In genomic region chr4:62983556-62983955, GRCm38 (mm10) we compare ENCODE assay signal across 16 mouse cellular contexts.
"Had no signal": no experiment of that assay in that cellular context is flagged by ENCODE, and none has a peak within 500 bp of the region (broad histone marks: within the 10 kb centered on the region; RNA-seq: fewer than 3 reads in every experiment).

No protein-coding gene starts in this region.

- H3K4me1 ChIP-seq: liver, embryonic 13.5 days had no signal

- H3K4me2 ChIP-seq: limb, embryonic 12.5 days; limb, embryonic 15.5 days; liver, embryonic 13.5 days; midbrain, embryonic 11.5 days had no signal

- H3K36me3 ChIP-seq: limb, embryonic 15.5 days; liver, embryonic 13.5 days had no signal

- H3K4me3 ChIP-seq: limb, embryonic 12.5 days; limb, embryonic 15.5 days; liver, embryonic 13.5 days had no signal

- H3K9ac ChIP-seq: limb, embryonic 12.5 days; limb, embryonic 15.5 days; liver, embryonic 13.5 days had no signal

- H3K27ac ChIP-seq: limb, embryonic 12.5 days; limb, embryonic 15.5 days; liver, embryonic 13.5 days had no signal

- ATAC-seq: intestine, postnatal 0 days had no signal

- H3K9me3 ChIP-seq: limb, embryonic 12.5 days; limb, embryonic 15.5 days; liver, embryonic 13.5 days had no signal

- DNase-seq: kidney, adult 2 months; kidney, postnatal 10 days; kidney, postnatal 4 days; left cerebral cortex, postnatal 4 days; liver, embryonic 13.5 days; lung, adult 2 months; lung, postnatal 14 days; lung, postnatal 4 days; midbrain, embryonic 14.5 days; thymus, adult 18-20 months; thymus, postnatal 14 days; thymus, postnatal 4 days had no signal

- H3K27me3 ChIP-seq: limb, embryonic 12.5 days; limb, embryonic 15.5 days; liver, embryonic 13.5 days had no signal
